Mouse (Mus musculus) cerebellum, adult 9-11 months (tissue): ENCODE measurements at regions not wholly inside any gene's neighbourhood (a gene's known extent, or its start where the extent isn't known, plus 50 kb on each side); places are given as distances from the start of the nearest gene placed in this dataset.

Experiments
- DNase-seq: peaks from one replicate; pipeline ENCODE4 v3.0.0; 2022

DNA sequence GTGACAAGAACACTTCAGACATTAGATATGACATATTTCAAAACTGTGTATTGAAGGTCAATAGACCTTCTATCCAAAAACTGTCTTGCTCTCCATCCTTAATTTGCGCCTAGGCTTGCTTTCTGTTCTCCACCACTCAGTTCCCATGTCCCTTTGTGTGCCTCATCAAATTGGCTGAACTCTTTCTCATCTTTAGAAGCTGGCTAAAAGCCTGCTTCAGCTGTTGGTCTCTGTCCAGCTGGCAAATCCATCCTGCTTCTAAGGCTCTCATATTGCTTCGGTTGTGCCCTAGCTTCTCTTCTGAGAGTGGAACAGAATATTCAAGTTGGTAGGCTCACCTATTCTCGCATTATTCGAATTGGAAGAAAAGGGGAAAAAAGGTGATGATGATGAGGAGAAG lies 322.6 kb upstream of the Klf12 start:
- DNase-seq: no peak

DNA sequence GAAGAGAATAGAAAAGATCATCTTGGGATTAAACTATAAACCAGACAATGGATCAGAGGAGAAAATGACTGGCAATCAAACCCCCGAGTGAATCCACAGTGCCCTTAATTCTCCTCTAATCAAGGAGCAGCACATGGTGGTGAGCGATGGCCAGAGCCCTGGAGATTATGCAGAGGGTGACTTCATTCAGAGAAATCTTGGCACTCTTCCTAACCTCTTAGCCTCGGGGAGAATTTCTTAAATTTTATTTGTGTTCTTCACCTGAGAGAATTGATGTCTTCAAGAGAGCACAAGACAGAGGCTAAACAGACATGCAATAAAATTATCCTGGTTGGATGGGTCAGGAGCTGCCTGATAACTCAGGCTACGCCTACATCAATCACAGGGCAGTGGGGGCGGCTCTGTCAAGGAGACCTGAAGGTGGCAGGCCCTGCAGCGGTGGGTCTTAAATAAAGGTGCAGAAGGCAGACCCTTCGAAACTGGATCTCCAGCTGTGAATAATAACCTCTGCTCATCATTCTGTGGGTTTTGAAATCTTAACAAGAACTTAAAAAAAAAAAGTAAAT lies 316.5 kb upstream of the Klf12 start:
- DNase-seq: no peak

DNA sequence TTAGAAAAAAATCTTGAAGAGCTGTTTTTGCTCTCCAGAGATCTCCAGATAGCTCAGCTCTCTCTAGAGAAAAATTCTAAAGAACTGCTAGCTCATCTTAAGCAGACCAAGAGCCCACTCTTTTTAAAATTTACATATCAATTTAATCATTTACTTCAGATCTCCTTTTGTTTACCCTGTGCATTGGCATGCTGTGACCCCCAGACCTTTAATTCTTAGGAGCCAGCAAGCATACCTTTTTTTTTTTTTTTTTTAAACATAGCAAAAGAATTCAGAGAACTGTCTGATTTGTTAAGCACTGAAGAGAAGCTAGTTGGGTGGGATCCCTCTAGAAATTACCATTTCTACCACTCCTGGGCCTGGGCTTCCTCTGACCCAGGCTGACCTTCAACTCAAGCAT lies 285.5 kb upstream of the Klf12 start:
- no peak for DNase-seq

DNA sequence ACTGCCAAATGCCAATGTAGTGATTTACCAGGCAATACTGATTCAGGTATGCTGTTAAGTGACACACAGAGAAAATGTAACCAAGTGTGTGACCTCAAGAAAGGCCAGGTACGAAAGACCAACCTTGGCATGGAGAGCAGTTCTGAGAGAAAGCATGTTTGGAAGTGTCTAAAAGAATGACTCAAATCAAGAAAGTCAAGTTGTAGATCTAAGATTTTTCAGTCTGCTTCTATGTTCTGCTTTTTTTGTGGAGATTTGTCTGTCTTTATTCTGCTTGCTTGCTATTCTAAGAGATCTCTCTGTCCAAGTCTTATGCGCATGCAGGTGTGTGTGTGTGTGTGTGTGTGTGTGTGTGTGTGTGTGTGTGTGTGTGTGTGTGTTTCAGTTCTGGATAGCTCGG lies 277.4 kb upstream of the Klf12 start:
- no peak for DNase-seq

DNA sequence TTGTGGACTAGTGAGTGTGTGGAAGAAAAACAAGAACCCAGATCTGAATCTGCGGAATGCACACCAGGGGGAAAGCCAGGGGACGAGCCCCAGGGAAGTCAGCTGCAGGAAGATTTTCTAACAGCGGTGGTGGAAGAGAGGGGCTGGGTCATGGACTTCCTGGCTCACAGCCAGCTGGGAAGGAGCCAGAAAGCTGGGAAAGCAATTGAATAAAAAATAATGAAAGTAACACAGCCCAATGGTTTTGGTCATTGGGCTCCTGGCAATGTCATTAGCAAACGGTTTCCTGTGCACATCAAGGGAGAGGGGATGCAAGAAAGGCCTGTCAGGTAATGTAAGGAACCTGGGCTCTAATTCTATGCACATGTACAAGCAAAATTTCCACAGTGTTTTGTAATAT lies 273.9 kb upstream of the Klf12 start:
- no peak for DNase-seq

DNA sequence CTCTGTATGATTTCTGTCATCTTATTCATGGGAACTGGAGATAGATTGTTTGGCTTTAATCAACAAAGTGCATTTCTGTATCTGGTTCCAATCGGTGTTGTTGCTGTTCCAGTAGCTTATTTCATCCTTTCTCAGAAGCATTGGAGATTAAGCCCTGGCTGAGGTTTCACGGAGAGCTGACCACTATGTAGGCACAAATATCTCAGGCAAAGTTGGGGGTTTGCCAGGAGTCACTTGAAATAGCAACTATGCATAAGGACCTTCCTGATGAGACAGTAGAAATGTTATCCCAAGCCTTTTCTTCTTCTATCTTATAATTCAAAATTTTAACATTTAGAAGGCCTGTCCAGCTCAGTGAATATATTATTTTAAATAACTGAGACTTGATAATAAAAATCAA lies 268.0 kb upstream of the Klf12 start:
- DNase-seq: no peak

DNA sequence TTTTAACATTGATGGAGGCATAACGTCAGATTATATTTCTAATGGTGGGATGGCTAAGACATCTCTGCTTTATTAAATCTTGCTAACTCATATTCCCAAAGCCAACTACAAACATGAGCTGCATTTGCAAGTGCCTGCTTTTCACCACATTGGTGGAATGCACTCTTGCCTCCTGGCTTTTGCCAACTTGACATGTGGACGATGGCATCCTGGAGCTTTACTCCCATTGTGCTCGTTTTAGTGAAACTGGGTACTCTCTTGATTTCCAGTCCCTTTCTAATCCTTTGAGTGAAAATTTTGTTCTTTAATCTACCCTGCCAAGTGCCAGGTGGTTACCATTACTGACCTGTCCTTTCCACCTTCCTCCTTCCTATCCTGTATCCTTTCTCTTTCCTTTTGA lies 265.8 kb upstream of the Klf12 start:
- no peak for DNase-seq

DNA sequence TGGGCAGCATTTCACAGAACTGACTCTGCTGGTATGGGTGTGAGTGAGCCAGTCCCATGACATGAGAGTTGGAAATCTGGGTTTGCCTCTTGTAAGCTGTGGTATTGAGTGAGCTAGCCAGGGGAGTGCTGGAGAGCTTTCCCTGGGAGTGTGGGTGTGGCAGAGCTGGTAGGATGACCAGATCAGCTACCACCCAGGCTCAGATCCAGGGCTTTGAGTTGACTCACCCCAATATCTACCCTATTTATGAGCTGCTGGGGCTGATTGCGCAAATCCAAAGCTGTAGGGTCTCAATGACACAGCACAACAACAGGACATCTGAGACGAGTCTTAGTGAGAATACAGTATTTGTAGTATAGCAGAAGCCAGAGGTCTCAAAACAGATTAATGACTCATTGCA lies 245.7 kb upstream of the Klf12 start:
- no peak for DNase-seq

DNA sequence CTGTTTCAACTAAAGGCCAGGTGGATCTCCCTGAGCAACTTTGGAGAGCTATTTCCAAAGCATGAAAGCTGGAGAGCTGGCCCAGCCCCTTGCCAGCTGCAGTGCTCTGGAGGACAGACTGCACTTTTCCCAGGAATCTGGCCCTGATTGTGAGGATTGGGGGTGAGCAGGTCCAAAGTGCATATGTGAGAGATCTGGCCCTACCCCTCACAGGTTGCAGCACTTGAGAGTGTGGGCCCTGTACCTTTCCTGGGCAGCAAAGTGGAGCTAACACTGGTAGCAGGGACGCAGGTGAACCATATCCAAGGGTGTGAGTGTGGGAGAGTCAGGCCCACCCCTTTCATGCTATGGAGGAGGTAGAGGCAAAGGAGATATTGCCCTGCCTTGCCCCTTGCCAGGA lies 245.3 kb upstream of the Klf12 start:
- DNase-seq: no peak

DNA sequence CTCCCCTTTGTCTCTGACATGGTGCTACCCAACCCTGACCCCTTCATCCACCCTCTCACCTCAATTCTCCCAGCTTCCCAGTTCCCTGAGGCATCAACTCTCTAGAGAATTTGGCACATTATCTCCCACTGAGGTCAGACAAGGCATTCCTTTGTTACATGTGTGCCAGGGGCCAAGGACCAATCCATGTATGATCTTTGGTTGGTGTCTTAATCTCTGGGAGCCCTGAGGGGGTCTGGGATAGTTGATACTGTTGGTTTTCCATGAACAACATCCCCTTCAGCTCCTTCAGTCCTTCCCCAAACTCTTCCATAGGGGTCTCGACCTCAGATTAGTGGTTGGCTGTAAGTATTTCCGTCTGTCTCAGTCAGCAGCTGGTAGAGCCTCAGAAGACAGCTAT lies 224.9 kb upstream of the Klf12 start:
- no peak for DNase-seq

DNA sequence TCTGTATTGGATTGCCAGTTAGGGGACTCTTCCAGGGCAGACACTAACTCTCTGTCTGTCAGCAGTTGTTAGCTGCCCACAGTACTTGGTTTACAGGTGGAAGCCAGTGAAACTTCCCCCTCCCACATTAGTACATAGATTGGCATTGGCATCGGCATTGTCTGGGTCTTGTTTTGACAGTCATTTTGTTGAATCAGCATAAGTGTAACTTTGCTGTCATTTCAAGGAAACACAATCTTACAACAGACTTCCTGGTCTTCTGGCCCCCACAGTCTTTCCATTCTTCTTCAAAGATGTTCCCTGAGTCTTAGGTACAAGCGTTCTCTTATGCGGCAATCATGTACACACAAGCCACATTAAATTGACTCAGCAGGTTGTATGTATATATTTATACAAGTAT lies 223.6 kb upstream of the Klf12 start:
- DNase-seq: no peak

DNA sequence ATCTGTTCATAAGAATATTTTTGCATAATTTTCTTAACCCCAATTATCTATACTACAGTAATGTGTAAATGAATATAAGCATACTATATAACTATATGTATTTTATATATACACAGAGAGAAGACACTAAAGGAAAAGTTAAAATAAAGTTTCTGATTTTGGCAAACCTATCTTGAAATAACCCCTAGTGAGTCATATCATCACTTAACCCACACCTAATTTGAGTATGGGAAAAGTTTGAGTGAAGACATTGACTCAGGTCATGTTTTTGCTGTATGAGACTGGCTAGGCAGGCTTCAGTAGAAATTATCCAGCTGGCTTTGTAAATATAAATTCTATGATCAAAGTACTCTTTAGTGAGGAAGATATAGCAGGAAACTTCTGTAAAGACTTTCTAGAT lies 223.1 kb upstream of the Klf12 start:
- DNase-seq: no peak

DNA sequence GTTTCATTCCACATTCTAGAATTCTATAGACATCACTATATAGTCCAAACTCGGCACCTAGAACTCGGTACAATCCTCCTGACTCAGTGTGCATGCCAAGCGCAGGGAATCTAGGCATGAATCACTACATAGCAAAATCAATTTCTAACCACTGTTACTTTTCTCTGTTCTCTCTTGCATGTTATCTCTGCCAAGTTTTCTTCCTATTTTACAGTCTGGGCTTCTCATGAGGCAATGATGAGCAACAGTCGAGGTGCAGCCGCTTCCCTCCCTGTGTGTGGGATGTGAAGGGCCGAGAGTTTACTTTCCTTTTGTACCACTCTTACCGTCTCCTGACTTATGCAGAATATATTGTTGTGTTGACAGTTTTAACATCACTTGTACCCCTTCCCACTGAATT lies 204.4 kb upstream of the Klf12 start:
- DNase-seq: no peak

DNA sequence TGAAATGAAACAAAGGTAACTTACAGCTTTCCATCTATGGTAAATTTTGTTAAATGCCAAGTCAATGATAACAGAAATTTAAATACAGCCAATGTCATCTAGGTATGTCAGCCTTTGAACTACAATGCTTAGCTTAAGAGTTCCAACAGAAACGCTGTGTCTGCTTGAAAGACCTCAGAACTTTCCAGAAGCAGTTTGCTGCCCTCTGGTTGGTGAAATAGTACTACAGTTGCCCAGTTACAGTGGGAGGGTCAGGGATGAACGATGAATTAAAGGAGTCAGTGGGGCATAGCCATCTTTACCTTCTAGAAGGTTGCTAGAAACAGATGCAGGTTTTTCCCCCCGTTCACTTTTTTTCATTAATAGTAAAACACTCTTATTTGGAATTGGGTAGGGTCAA lies 201.0 kb upstream of the Klf12 start:
- no peak for DNase-seq

DNA sequence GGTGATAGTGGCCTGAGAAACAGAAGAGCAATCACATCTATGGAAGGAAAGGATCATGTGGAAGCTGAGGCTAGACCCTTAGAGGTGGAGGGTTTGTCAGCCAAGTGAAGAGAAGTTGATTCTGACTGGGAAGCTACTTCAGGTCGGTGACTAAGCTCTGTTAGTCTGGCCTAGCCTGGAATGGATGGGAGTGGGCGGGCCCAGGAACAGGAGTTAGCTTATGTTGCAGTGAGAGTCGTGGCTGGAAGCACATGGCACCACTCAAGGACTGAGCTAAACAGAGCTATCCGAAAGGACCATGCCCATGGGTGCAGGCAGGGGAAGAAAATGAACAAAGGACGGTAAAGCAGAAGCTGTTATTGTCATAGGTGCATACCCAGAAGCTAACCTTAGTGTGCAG lies 199.6 kb upstream of the Klf12 start:
- DNase-seq: no peak

DNA sequence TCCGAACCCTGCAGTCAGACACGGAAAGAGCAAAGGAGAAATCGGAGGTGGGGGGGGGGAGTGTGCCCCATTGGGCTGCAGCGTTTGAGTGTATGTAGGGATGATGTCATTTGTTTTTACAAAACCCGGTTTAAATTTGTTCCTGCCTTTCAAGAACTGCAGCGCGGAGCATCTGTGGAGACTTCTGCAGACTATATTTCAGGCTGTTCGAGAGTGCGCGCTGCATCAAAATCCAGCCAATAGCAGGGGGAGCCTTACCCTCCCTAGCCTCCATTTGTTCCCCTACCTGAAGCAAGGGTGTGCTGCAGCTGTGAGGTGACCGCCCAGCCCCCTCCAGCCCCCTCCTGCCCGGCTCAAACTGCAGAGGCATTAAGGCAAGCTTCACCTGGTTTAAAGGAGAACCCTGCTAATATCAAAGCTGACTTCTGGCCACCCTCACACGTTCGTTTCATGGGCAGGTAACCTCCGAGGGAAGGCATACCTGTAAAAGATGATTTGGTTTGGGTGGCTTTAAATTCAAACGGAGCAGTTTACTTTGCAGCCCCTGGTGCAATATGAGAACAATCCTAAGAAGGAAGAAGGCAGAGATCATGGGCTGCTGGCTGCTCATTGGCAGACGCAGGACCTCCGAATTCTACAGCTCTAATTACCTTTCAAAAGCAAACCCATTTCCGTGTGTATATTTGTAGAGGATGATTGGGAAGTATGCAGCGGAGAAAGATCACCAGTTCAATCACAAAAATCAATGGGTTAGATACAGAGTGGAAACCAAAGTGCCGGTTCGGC lies 193.3 kb upstream of the Klf12 start:
- DNase-seq: peak; percentile 8

DNA sequence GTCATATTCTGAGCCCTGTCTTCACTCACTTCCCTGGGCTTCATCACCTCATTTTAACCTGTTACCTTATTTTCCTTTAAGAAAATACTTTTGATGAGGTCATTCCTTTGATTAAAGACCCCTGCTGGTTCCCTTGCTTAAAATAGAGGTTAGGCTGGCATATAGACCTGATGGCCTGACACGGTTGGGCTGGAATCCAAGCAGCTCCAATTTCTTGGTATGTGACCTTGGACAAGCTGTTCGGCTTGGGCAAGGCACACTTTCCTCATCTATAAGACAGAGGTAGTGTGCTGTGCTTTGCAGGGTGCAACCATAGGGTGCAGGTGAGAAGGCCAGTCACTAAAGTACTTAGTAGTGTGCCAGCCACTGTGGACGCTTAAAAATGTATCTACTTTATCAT lies 183.8 kb upstream of the Klf12 start:
- no peak for DNase-seq

DNA sequence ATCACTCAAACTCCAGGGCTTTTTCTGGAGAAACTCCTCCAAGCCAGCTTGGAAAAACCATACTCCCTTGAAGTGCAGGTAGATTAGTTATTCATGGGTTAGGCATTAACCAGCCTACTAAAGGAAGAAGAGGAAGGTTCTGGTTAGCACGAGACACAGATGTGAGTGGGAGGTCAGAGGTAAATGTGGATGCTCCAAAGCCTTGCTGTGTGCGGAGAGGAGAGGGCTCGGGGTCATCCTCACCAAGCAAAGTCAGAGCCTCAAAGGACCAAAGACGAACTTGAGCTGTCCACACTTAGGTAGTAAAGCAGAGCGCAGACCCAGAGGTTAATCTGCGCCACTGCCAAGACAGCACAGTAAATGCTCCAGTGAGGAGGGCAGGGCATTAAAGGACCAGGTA lies 177.8 kb upstream of the Klf12 start:
- peak; percentile 13 for DNase-seq

DNA sequence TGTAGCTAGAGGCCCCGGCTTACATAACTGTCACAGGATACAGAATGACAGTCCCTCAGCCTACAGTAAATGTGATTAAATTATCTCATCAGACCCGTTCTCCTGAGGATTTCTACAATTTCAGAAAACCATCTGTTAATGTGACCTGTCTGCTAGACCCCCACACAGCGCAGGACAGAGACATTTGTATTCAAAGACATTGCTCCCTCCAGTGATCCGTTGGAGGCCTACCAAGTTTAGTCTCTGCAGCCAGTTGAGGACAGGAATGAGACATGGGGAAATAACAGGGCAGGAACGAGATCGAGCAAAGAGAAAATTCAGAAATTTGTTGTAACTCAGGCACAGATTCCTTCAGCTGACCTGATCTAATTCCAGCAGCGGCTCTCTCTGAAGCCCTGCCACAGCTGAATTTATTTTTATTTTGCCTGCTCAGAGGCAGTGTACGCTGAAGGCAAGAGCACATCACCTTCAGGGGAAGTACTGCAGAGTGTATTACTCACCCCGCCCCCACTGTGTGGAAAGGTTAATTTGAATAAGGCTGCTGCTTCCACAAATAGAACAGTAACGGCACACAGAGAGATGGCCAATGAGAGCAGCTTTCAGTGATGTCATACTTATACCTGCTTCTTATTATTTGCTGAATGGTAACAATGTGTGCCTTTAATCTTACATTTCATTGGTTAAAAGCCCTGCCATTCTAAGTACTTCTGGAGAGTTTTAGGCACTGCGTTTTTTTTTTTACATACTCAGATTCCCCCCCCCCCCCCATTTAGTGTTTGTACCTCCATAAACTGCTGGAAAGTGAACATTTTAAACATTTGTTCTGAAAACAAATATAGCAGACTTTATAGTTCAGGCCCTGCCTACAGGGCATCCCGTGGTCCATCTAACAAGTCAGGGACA lies 176.9 kb upstream of the Klf12 start:
- peak; percentile 81 for DNase-seq

DNA sequence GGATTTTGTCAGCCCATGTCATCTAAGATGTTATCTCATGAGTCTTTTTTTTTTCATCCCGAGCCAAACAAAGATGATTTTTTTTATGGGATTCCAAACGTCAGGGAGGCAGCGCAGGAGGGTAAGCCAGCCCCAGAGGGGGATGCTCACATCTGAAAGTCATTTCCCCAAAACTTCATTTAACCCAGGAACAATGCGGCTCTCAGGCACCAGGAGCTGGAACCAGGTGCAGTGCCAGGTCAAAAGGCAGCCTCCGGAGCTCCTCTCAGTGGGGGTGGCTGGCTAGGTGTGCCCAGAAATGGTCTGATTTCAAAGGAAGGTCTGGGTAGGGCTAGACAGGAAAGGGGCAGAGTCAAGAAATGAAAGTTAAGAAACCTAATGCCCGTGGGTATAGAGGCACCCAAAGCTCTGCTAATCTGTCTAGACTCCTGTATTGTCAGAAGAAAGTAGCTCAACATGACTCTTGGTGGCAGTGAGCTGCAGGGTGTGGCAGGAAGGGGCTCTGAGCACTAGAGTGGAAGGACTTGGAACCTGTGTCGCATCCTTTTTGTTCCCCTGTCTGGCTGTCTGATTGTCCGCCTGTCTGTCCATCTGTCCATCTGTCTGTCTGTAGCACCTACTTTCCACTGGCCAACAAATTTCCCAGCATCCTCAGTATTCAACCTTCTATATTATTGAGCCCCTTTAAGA lies 175.3 kb upstream of the Klf12 start:
- DNase-seq: peak; percentile 11

DNA sequence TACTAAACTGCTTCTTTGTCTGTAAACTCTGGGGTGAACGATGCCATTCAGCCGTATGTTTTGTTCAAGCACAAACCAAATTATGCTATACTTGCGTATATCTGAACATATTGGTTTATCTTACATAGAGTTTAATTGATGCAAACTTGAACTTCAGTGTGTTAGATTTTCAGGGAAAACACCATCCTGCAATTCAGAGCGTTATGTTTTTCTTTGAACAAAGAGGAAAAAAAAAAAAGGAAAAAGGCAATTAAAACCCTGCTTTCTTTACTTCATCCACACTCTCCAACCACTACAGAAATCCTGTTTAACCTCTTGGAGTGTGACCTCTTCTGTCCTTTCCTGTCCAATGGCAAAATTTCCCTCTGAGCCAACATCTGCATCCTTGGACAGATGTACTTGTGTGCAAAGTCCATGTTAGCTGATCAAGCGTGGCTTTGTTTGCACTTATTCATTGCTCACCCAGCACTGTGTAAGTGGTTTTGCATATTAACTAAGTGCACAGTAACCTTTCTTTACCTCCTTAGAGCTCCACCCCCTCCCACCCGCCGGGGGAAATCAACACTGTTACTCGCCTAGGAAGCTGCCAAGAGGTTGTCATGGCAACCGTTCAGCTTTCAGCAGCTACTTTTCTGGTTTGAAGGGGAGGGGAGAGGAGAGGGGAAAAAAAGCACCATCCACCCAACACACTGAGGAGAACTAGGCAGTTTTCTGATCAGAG lies 174.4 kb upstream of the Klf12 start:
- DNase-seq: peak; percentile 66

DNA sequence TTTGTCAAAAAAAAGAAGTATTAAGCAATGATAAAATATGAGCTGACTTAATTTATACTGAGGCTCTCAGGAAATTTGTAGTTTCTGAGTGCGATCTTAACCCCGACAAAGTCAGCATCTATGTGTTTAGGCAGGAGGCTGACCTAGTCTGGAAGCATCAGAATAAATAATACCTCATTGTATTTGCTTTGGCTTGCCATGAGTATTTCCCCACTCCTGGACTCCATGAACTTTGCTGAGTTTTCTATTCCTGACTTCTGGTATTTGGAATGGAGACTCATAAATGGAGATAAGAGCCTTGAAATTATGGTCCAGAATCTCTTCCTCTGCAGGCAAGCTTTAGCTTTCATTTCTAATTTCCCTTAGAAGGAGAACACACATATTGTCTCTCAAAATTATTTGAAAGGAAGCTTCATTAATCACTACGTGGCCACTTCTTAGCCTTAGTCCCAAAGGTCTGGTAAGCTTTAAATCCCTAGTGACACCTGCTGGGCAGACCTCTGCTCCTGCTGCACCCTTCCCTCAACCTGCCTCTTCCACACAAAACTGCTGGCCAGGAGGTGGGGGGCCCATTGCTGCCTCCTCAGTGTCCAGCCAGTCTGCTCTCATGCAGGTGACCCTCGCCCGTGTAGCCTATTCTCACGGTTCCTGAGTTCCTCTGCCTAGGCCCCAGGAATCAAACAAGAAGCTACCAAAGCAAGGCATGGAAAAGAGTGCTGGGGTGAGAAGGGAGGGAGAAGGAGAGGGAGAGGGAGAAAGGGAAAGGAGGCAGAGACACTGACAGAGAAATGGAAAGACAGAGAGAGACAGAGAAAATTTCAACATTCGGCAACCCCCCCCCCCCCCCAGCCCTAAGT lies 173.6 kb upstream of the Klf12 start:
- DNase-seq: peak; percentile 7
